Mouse (Mus musculus): ENCODE data around the gene Fbrs.
"Not testable (repeated sequence)": the region's sequence is repeated elsewhere in the genome, so short reads cannot be mapped to it uniquely, and the experiment has no call there.

Fbrs gene

GRCm38 (mm10) chr7:127475186-127475740 lies 3.7 kb upstream of the Fbrs start:
- DNase-seq (ENCODE audit: low read depth, low spot score) = no peak

- DNase-seq (ENCODE audit: low read depth, low spot score) = no peak
Observed at GRCm38 (mm10) chr7:127476336-127476735, 2.7 kb upstream of the Fbrs start.

- DNase-seq (ENCODE audit: low read depth, low spot score) = no peak
Observed at GRCm38 (mm10) chr7:127476855-127477254, 2.1 kb upstream of the Fbrs start.

GRCm38 (mm10) chr7:127477687-127478634 lies 1.0 kb upstream of the Fbrs start:
- peak; percentile 100 for DNase-seq (ENCODE audit: low read depth, low spot score)

- peak; percentile 40 for DNase-seq (ENCODE audit: low read depth, low spot score)
Observed at GRCm38 (mm10) chr7:127479318-127480225, 573 bp downstream of the Fbrs start.

- DNase-seq (ENCODE audit: low read depth, low spot score) = peak; percentile 86
Observed at GRCm38 (mm10) chr7:127480321-127480720, 1.3 kb downstream of the Fbrs start.

- no peak for DNase-seq (ENCODE audit: low read depth, low spot score)
Observed at GRCm38 (mm10) chr7:127485416-127485815, 6.4 kb downstream of the Fbrs start.

- DNase-seq (ENCODE audit: low read depth, low spot score) = not testable (repeated sequence)
Observed at GRCm38 (mm10) chr7:127488364-127488763, 9.4 kb downstream of the Fbrs start.

GRCm38 (mm10) chr7:127489982-127490381 lies 11.0 kb downstream of the Fbrs start:
- no peak for DNase-seq (ENCODE audit: low read depth, low spot score)

- DNase-seq (ENCODE audit: low read depth, low spot score) = no peak
Observed at GRCm38 (mm10) chr7:127491846-127492245, 12.8 kb downstream of the Fbrs start.

GRCm38 (mm10) chr7:127494648-127495047 lies 15.6 kb downstream of the Fbrs start:
- DNase-seq (ENCODE audit: low read depth, low spot score) = no peak

- DNase-seq (ENCODE audit: low read depth, low spot score) = no peak
Observed at GRCm38 (mm10) chr7:127497382-127497781, 18.4 kb downstream of the Fbrs start.

- DNase-seq (ENCODE audit: low read depth, low spot score) = peak; percentile 66
Observed at GRCm38 (mm10) chr7:127498407-127498806, 19.4 kb downstream of the Fbrs start.

GRCm38 (mm10) chr7:127508291-127508690 lies 29.3 kb downstream of the Fbrs start:
- DNase-seq (ENCODE audit: low read depth, low spot score) = no peak

GRCm38 (mm10) chr7:127509830-127510229 lies 30.8 kb downstream of the Fbrs start:
- not testable (repeated sequence) for DNase-seq (ENCODE audit: low read depth, low spot score)

- DNase-seq (ENCODE audit: low read depth, low spot score) = no peak
Observed at GRCm38 (mm10) chr7:127511241-127511640, 32.2 kb downstream of the Fbrs start.

- peak; percentile 99 for DNase-seq (ENCODE audit: low read depth, low spot score)
Observed at GRCm38 (mm10) chr7:127511808-127512230, 32.8 kb downstream of the Fbrs start, which contains the start of gene Srcap. Gene Srcap (plus strand): TSS chr7:127511983.

GRCm38 (mm10) chr7:127512231-127513015 lies 33.4 kb downstream of the Fbrs start:
- peak; percentile 97 for DNase-seq (ENCODE audit: low read depth, low spot score)

GRCm38 (mm10) chr7:127513016-127513390 lies 34.0 kb downstream of the Fbrs start:
- no peak for DNase-seq (ENCODE audit: low read depth, low spot score)

GRCm38 (mm10) chr7:127513781-127514180 lies 34.8 kb downstream of the Fbrs start:
- no peak for DNase-seq (ENCODE audit: low read depth, low spot score)

GRCm38 (mm10) chr7:127515846-127516245 lies 36.8 kb downstream of the Fbrs start:
- no peak for DNase-seq (ENCODE audit: low read depth, low spot score)

All from CD4-positive helper T cell, adult 2 months (primary cell).